Mouse (Mus musculus): ENCODE measurements at regions not wholly inside any gene's neighbourhood (a gene's known extent, or its start where the extent isn't known, plus 50 kb on each side); places are given as distances from the start of the nearest gene placed in this dataset.

DNA sequence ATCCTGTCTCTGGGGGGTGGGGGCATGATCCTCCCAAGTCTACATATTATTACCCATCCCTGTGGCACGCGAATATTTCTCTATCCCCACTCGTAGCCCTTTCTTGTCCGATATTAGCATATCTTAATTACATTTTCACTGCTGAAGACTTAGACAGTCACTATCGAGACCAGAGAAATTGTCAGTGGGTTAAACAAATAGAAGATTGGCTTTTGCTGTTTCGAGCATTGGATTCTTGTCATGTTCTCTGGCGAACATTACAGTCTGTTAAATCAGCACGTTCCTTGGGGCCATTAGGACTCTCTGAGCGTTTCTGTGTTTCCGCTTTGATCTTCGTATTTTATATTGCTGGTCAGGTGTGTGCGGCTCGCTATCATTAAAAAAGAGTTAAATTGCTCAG lies 129.6 kb upstream of the Psmd7 start:
- H3K27me3 ChIP-seq (replicated peaks) = no peaks in the 10 kb centered on the region
- no peak overlapping the region for H3K27ac ChIP-seq (replicated peaks)
- WGBS = 84% methylated on average over 13 of the region's 13 CpGs
- no peaks in the 10 kb centered on the region for H3K36me3 ChIP-seq
- H3K9me3 ChIP-seq = no peaks in the 10 kb centered on the region
- no peak overlapping the region for H3K9ac ChIP-seq
- H3K4me2 ChIP-seq = no peak overlapping the region
- ATAC-seq (ENCODE audit: extremely low read depth, insufficient number of reproducible peaks, low FRiP score, low TSS enrichment) = no peak
- no peaks in the 10 kb centered on the region for H3K4me1 ChIP-seq
- H3K4me3 ChIP-seq = no peak overlapping the region

GRCm38 (mm10) chr8:107719656-107720055 lies 131.4 kb upstream of the Psmd7 start:
- no peaks in the 10 kb centered on the region for H3K27me3 ChIP-seq (replicated peaks)
- no peak overlapping the region for H3K9ac ChIP-seq
- no peak overlapping the region for H3K27ac ChIP-seq (replicated peaks)
- no peak overlapping the region for H3K4me3 ChIP-seq
- H3K36me3 ChIP-seq = no peaks in the 10 kb centered on the region
- no peaks in the 10 kb centered on the region for H3K9me3 ChIP-seq
- ATAC-seq (ENCODE audit: extremely low read depth, insufficient number of reproducible peaks, low FRiP score, low TSS enrichment) = no peak
- 55% methylated on average over 3 of the region's 3 CpGs for WGBS
- H3K4me2 ChIP-seq = no peak overlapping the region
- no peaks in the 10 kb centered on the region for H3K4me1 ChIP-seq

- Histone ChIP-seq H3K36me3 (no peaks in the 10 kb centered on the region), H3K27me3 (replicated peaks) (no peaks in the 10 kb centered on the region), H3K4me3 (no peak overlapping the region), H3K4me1 (no peaks in the 10 kb centered on the region), H3K27ac (replicated peaks) (no peak overlapping the region), H3K9ac (no peak overlapping the region), H3K9me3 (peaks cover 5% of the 10 kb centered on the region; the same call in 1 of the 2 replicates), H3K4me2 (no peak overlapping the region)
- 86% methylated on average over 1 of the region's 1 CpGs for WGBS
- ATAC-seq (ENCODE audit: extremely low read depth, insufficient number of reproducible peaks, low FRiP score, low TSS enrichment) = no peak
Observed at GRCm38 (mm10) chr8:107726716-107727115, 138.5 kb upstream of the Psmd7 start.

DNA sequence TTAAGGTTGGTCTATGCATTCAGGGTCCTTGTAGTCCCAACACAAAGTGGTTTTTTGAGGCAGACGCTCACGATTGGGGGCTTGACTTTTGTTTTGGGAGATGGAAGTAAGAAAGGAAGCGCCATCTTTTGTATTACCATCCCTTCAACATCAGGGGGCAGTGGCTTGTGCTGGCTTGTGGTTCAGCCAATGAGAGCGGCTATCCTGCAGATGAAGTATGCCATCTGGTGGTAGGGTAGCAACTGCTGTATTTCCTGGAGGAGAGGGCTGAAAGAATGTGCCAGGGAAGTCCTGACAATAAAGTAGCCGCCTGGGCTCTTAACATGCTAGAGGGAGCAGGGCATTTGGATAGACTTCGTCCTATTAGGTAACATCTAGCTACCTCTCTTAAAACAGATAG lies 139.0 kb upstream of the Psmd7 start:
- ATAC-seq (ENCODE audit: extremely low read depth, insufficient number of reproducible peaks, low FRiP score, low TSS enrichment) = no peak
- Histone ChIP-seq H3K4me1 (no peaks in the 10 kb centered on the region), H3K9me3 (peaks cover 5% of the 10 kb centered on the region; the same call in 1 of the 2 replicates), H3K9ac (no peak overlapping the region), H3K4me2 (no peak overlapping the region), H3K27me3 (replicated peaks) (no peaks in the 10 kb centered on the region), H3K4me3 (no peak overlapping the region), H3K27ac (replicated peaks) (no peak overlapping the region), H3K36me3 (no peaks in the 10 kb centered on the region)
- WGBS = 85% methylated on average over 6 of the region's 6 CpGs

DNA sequence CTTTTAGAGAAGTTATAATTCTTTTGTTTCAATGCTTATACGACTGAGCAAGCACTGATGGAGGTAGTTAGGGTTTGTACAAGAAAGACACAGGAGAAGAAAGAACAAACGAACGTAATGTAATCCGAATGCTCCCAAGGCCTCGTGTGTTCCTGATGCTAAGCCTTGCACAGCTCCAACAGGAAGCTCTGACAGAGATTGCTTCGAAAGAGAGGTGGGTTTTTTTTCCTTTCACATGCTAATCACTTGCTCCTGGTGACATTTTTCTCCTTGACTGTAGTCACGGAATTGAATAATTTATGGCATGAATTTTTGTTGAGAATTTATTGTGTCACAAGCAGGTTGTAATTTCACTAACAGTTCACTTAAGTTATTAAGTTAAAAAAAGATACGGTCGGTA lies 150.8 kb upstream of the Psmd7 start:
- 67% methylated on average over 9 of the region's 9 CpGs for WGBS
- H3K9ac ChIP-seq = no peak overlapping the region
- H3K27ac ChIP-seq (replicated peaks) = no peak overlapping the region
- no peaks in the 10 kb centered on the region for H3K36me3 ChIP-seq
- no peaks in the 10 kb centered on the region for H3K4me1 ChIP-seq
- H3K4me3 ChIP-seq = no peak overlapping the region
- H3K9me3 ChIP-seq = peaks cover 11% of the 10 kb centered on the region
- no peaks in the 10 kb centered on the region for H3K27me3 ChIP-seq (replicated peaks)
- no peak overlapping the region for H3K4me2 ChIP-seq
- ATAC-seq (ENCODE audit: extremely low read depth, insufficient number of reproducible peaks, low FRiP score, low TSS enrichment) = no peak

DNA sequence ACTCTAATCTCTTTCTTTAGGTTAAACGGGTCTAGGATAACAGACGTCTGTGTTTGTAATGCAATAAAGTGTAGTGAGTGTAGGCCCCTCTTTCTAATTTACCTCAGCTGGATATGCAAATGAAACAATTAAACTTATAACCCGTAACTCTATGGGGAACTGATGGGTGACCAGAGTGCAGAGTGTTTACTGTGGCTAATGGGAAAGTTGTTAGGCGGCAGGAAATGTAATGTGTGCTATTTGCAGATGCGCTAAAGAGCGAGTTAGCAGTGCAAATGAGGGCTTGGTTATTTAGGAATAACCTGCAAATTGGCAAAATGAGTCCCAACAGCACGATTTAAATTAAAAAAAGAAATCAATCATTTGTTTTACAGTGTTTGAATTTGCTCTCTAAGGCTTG lies 168.8 kb upstream of the Psmd7 start:
- Histone ChIP-seq H3K27ac (replicated peaks) (no peak overlapping the region), H3K4me1 (no peaks in the 10 kb centered on the region), H3K9ac (no peak overlapping the region), H3K9me3 (peaks cover 4% of the 10 kb centered on the region; the same call in 1 of the 2 replicates), H3K27me3 (replicated peaks) (no peaks in the 10 kb centered on the region), H3K36me3 (no peaks in the 10 kb centered on the region), H3K4me3 (no peak overlapping the region), H3K4me2 (no peak overlapping the region)
- no peak for ATAC-seq (ENCODE audit: extremely low read depth, insufficient number of reproducible peaks, low FRiP score, low TSS enrichment)
- WGBS = 65% methylated on average over 7 of the region's 7 CpGs

GRCm38 (mm10) chr8:107758637-107759036 lies 170.4 kb upstream of the Psmd7 start:
- ATAC-seq (ENCODE audit: extremely low read depth, insufficient number of reproducible peaks, low FRiP score, low TSS enrichment) = no peak
- Histone ChIP-seq H3K4me2 (no peak overlapping the region), H3K4me3 (no peak overlapping the region), H3K4me1 (no peaks in the 10 kb centered on the region), H3K36me3 (no peaks in the 10 kb centered on the region), H3K27ac (replicated peaks) (no peak overlapping the region), H3K9ac (no peak overlapping the region), H3K9me3 (peaks cover 8% of the 10 kb centered on the region; the same call in 1 of the 2 replicates), H3K27me3 (replicated peaks) (no peaks in the 10 kb centered on the region)
- WGBS = 76% methylated on average over 1 of the region's 1 CpGs

GRCm38 (mm10) chr8:107776906-107777305 lies 165.5 kb upstream of the Zfhx3 start:
- Histone ChIP-seq H3K4me1 (no peaks in the 10 kb centered on the region), H3K27ac (replicated peaks) (no peak overlapping the region), H3K4me3 (no peak overlapping the region), H3K9me3 (no peaks in the 10 kb centered on the region), H3K9ac (no peak overlapping the region), H3K27me3 (replicated peaks) (no peaks in the 10 kb centered on the region), H3K36me3 (no peaks in the 10 kb centered on the region), H3K4me2 (no peak overlapping the region)
- no peak for ATAC-seq (ENCODE audit: extremely low read depth, insufficient number of reproducible peaks, low FRiP score, low TSS enrichment)
- WGBS = 21% methylated on average over 5 of the region's 5 CpGs

GRCm38 (mm10) chr8:107785771-107786170 lies 156.7 kb upstream of the Zfhx3 start:
- ATAC-seq (ENCODE audit: extremely low read depth, insufficient number of reproducible peaks, low FRiP score, low TSS enrichment) = no peak
- Histone ChIP-seq H3K9me3 (no peaks in the 10 kb centered on the region), H3K27ac (replicated peaks) (no peak overlapping the region), H3K36me3 (no peaks in the 10 kb centered on the region), H3K9ac (no peak overlapping the region), H3K4me3 (no peak overlapping the region), H3K27me3 (replicated peaks) (no peaks in the 10 kb centered on the region), H3K4me2 (no peak overlapping the region), H3K4me1 (no peaks in the 10 kb centered on the region)
- WGBS = 56% methylated on average over 5 of the region's 5 CpGs

GRCm38 (mm10) chr8:107792286-107792685 lies 150.2 kb upstream of the Zfhx3 start:
- no peaks in the 10 kb centered on the region for H3K27me3 ChIP-seq (replicated peaks)
- no peak overlapping the region for H3K9ac ChIP-seq
- no peak overlapping the region for H3K27ac ChIP-seq (replicated peaks)
- no peaks in the 10 kb centered on the region for H3K36me3 ChIP-seq
- H3K4me1 ChIP-seq = no peaks in the 10 kb centered on the region
- H3K9me3 ChIP-seq = no peaks in the 10 kb centered on the region
- no peak overlapping the region for H3K4me3 ChIP-seq
- 75% methylated on average over 3 of the region's 3 CpGs for WGBS
- no peak overlapping the region for H3K4me2 ChIP-seq
- no peak for ATAC-seq (ENCODE audit: extremely low read depth, insufficient number of reproducible peaks, low FRiP score, low TSS enrichment)

DNA sequence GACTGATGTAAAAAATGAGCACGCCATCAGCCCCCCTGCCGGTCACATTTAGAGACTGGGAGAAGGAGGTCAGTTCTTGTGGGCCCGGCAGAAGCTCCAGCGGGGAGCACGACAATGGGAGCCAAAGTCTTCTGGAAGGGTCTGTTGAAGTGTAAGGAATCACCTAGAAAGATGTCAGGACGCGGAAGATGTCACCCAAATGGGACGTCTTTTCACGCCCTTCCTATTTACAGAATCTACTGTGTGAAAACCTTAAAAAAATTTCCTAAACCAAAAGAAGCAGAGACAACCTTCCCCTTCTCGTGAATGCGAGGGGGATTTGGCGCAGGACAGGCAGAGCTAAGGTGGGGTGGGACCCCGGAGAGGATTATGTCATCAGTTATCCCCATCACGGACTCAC lies 127.5 kb upstream of the Zfhx3 start:
- no peak for ATAC-seq (ENCODE audit: extremely low read depth, insufficient number of reproducible peaks, low FRiP score, low TSS enrichment)
- WGBS = 70% methylated on average over 14 of the region's 14 CpGs
- Histone ChIP-seq H3K36me3 (no peaks in the 10 kb centered on the region), H3K4me3 (no peak overlapping the region), H3K4me1 (no peaks in the 10 kb centered on the region), H3K27me3 (replicated peaks) (peaks cover 21% of the 10 kb centered on the region), H3K9me3 (no peaks in the 10 kb centered on the region), H3K4me2 (no peak overlapping the region), H3K9ac (no peak overlapping the region), H3K27ac (replicated peaks) (no peak overlapping the region)

- WGBS = 32% methylated on average over 3 of the region's 3 CpGs
- Histone ChIP-seq H3K4me2 (no peak overlapping the region), H3K27me3 (replicated peaks) (peaks cover 21% of the 10 kb centered on the region), H3K36me3 (no peaks in the 10 kb centered on the region), H3K9me3 (no peaks in the 10 kb centered on the region), H3K27ac (replicated peaks) (no peak overlapping the region), H3K4me1 (peaks cover 6% of the 10 kb centered on the region; the same call in 1 of the 2 replicates), H3K9ac (no peak overlapping the region), H3K4me3 (no peak overlapping the region)
- ATAC-seq (ENCODE audit: extremely low read depth, insufficient number of reproducible peaks, low FRiP score, low TSS enrichment) = no peak
Observed at GRCm38 (mm10) chr8:107815775-107816174, 126.7 kb upstream of the Zfhx3 start.
